Mouse (Mus musculus) intestine, postnatal 0 days (tissue): Measurements from ENCODE around the gene Osgep. TPM values are rescaled to one million over a fixed set of nuclear protein-coding genes. Genes with fewer than 3 reads are reported as not detected.

Experiments
- ATAC-seq: fragments of 200-750 bp; cut with Nextera tagmentation; 2 replicates; pipeline ENCODE4 v1.8.0; 2017; ENCODE audit warnings: mild to moderate bottlenecking, moderate TSS enrichment, moderate library complexity
- H3K27ac ChIP-seq: fragments of 300-500 bp; sonication (generic); 2 replicates; pipeline ENCODE4 v1.5.1; 2014; ENCODE audit warnings: mild to moderate bottlenecking, low read depth, low read length, moderate library complexity
- H3K27me3 ChIP-seq: fragments of 300-500 bp; sonication (generic); replicated peaks from 2 replicates; pipeline ENCODE4 v1.6.1; 2014; ENCODE audit warnings: low read length, mixed read lengths; ENCODE audit not compliant: control insufficient read depth, insufficient read depth
- H3K36me3 ChIP-seq: fragments of 300-500 bp; sonication (generic); 2 replicates; pipeline ENCODE4 v1.6.1; 2014; ENCODE audit warnings: mild to moderate bottlenecking, moderate library complexity; ENCODE audit not compliant: control insufficient read depth, insufficient read depth
- H3K4me1 ChIP-seq: fragments of 300-500 bp; sonication (generic); replicated peaks from 2 replicates; pipeline ENCODE4 v1.6.1; 2014; ENCODE audit warnings: antibody characterized with exemption, low read length, mixed read lengths; ENCODE audit not compliant: control insufficient read depth, insufficient read depth
- H3K4me2 ChIP-seq: fragments of 300-500 bp; sonication (generic); replicated peaks from 2 replicates; pipeline ENCODE4 v1.6.1; 2014; ENCODE audit warnings: low read depth, mild to moderate bottlenecking, moderate library complexity
- H3K4me3 ChIP-seq: fragments of 300-500 bp; sonication (generic); 2 replicates; pipeline ENCODE4 v1.5.1; 2014; ENCODE audit warnings: low read depth, low read length
- H3K9ac ChIP-seq: fragments of 300-500 bp; sonication (generic); 2 replicates; pipeline ENCODE4 v1.6.1; 2014; ENCODE audit warnings: mild to moderate bottlenecking, low read depth, low read length
- H3K9me3 ChIP-seq: fragments of 300-500 bp; sonication (generic); 2 replicates; pipeline ENCODE4 v1.6.1; 2016; ENCODE audit warnings: mixed run types; ENCODE audit not compliant: control insufficient read depth
- CTCF ChIP-seq: sonication (generic); IDR thresholded peaks from 2 replicates; pipeline ENCODE4 v1.5.1; 2016; ENCODE audit warnings: low read depth, mild to moderate bottlenecking, control low read depth, antibody characterized with exemption, moderate library complexity
- WGBS: fragments of 180-500 bp; shearing (Covaris S2); extraction: QIAGEN DNeasy Blood & Tissue Kit; methylation state at CpG from one replicate; pipeline ENCODE4 v1.1.7; 2014; 5-methylcytosine and 5-hydroxymethylcytosine counted together
- polyA plus RNA-seq: library from polyadenylated mRNA; unstranded; fragments of >200 nt; fragmentation: Nextera tagmentation; extraction: Ambion mirVana; gene quantifications from 2 replicates; pipeline ENCODE4 v1.2.1, GENCODE M21; 2015

Osgep gene
- polyA plus RNA-seq, 1 experiment from 2014 or later: 56.8 TPM

GRCm38 (mm10) chr14:50896747-50897373 is 27.8 kb downstream of the Osgep start:
- Histone ChIP-seq H3K36me3 (no peaks in the 10 kb centered on the region), H3K9ac (0 out of 2 replicates have a peak overlapping the region, but pooled peaks have one; percentile 34), H3K4me1 (no peaks in the 10 kb centered on the region; the same call in 1 of the 2 replicates), H3K27me3 (no peaks in the 10 kb centered on the region), H3K27ac (no peak overlapping the region), H3K9me3 (no peaks in the 10 kb centered on the region), H3K4me2 (peak overlapping the region; percentile 76), H3K4me3 (peak overlapping the region; percentile 35)
- 25% methylated on average over 23 of the region's 23 CpGs for WGBS
- ATAC-seq: no peak
- TF ChIP-seq CTCF: no peak

DNA sequence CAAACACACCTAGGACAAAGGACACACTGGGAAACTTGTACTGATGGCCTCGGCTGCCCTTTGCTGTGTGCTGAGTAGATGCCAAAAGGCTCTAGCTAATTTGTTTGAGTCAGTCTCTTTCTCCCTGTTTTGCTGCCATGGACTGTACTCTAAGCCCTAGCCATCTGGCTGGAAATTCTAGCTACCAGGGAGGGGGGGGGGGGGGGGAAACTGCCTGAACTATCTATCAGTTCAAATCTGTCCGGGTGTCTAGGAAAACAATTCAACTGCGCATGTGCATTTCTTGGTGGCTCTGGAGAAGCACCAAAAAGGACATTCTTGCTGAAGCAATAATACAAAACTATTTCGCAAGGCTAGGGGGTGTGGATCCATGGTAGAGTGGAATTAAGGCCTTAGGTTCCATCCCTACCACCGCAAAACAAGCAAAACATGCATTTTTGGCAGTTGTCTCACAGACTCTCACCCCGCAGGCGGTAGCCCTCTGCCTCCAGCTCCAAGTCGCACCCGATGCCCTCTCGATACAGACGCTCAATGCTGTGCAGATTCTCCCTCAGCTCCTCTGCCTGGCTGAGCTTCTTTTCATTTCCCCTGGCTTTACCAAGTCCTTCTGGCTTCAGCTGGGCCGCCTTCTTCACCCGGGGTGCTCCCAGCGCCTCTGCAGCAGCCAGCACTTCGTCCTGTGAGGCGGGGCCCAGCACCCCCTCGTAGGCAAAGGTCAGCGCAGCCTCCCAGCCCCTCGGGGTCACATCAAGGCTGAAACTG is 28.5 kb downstream of the Osgep start:
- Histone ChIP-seq H3K4me2 (peak overlapping the region; percentile 76), H3K9ac (0 out of 2 replicates have a peak overlapping the region, but pooled peaks have one; percentile 34), H3K9me3 (no peaks in the 10 kb centered on the region), H3K36me3 (no peaks in the 10 kb centered on the region), H3K4me1 (no peaks in the 10 kb centered on the region; the same call in 1 of the 2 replicates), H3K4me3 (peak overlapping the region; percentile 35), H3K27me3 (no peaks in the 10 kb centered on the region), H3K27ac (no peak overlapping the region)
- WGBS: 12% methylated on average over 19 of the region's 19 CpGs
- TF ChIP-seq CTCF: no peak
- ATAC-seq: peak; percentile 23; the same call in 1 of the 2 replicates

DNA sequence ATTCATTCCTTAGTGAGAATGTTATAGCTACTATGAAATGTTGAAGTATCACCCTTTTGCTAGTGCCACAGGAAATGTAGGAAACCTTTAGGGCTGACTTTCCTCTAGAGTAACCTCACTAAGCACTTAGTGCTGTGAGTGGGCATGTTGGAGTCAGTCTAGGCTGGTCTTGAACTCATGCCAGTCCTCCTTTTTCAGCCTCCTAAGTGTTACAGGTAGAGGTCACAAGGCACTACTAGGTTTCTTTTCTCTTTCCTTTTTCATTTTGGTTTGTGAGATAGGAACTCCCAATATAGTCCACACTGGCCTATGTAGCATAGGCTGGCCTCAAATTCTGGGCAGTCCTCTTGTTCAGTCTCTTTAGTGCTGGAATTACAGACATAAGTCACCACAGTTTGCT is 29.3 kb downstream of the Osgep start:
- Histone ChIP-seq H3K27me3 (no peaks in the 10 kb centered on the region), H3K4me1 (no peaks in the 10 kb centered on the region; the same call in 1 of the 2 replicates), H3K4me2 (no peak overlapping the region), H3K9me3 (no peaks in the 10 kb centered on the region), H3K36me3 (no peaks in the 10 kb centered on the region), H3K27ac (no peak overlapping the region), H3K9ac (no peak overlapping the region), H3K4me3 (no peak overlapping the region)
- no peak for TF ChIP-seq CTCF
- ATAC-seq: no peak

- no peak overlapping the region for H3K27ac ChIP-seq
- H3K9ac ChIP-seq: no peak overlapping the region
- WGBS: 71% methylated on average over 22 of the region's 22 CpGs
- ATAC-seq: 0 out of 2 replicates have a peak, but pooled peaks have one; percentile 29
- H3K36me3 ChIP-seq: no peaks in the 10 kb centered on the region
- no peaks in the 10 kb centered on the region for H3K27me3 ChIP-seq
- H3K9me3 ChIP-seq: no peaks in the 10 kb centered on the region
- H3K4me1 ChIP-seq: no peaks in the 10 kb centered on the region; the same call in 1 of the 2 replicates
- no peak overlapping the region for H3K4me3 ChIP-seq
- no peak for TF ChIP-seq CTCF
- no peak overlapping the region for H3K4me2 ChIP-seq
Observed at GRCm38 (mm10) chr14:50892541-50893459, 31.9 kb downstream of the Osgep start.

- no peak overlapping the region for H3K4me2 ChIP-seq
- no peak overlapping the region for H3K27ac ChIP-seq
- H3K9ac ChIP-seq: no peak overlapping the region
- no peaks in the 10 kb centered on the region for H3K4me1 ChIP-seq
- WGBS: 81% methylated on average over 7 of the region's 7 CpGs
- no peak for TF ChIP-seq CTCF
- no peaks in the 10 kb centered on the region for H3K27me3 ChIP-seq
- no peaks in the 10 kb centered on the region for H3K9me3 ChIP-seq
- H3K36me3 ChIP-seq: no peaks in the 10 kb centered on the region
- ATAC-seq: no peak
- no peak overlapping the region for H3K4me3 ChIP-seq
Observed at GRCm38 (mm10) chr14:50892091-50892490, 32.6 kb downstream of the Osgep start.

DNA sequence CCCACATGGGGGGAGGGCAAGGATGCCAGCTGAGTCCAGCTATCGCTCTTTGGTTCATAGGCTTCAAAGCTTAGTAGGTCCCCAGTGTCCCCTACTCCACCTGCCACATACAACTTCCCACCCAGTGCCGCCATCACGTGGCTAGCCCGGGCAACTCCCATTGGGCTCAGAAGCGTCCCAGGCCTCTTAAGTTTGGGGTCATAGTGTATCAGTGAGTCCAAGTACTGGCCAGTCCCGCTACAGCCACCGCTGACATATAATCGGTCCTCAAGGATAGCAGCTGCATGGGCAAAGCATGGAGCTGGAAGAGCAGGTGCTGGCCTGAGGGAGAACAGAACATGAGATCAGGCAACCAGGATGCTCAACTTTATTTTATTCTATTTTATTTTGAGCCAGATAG is 33.1 kb downstream of the Osgep start:
- no peak for TF ChIP-seq CTCF
- Histone ChIP-seq H3K27me3 (no peaks in the 10 kb centered on the region), H3K9me3 (no peaks in the 10 kb centered on the region), H3K36me3 (no peaks in the 10 kb centered on the region), H3K4me2 (no peak overlapping the region), H3K4me1 (no peaks in the 10 kb centered on the region), H3K9ac (no peak overlapping the region), H3K4me3 (no peak overlapping the region), H3K27ac (no peak overlapping the region)
- ATAC-seq: no peak
- 91% methylated on average over 8 of the region's 8 CpGs for WGBS
